Mouse (Mus musculus): ENCODE results near the gene Otogl.
A peak's percentile ranks its signal among the peaks of the same experiment; 100 is the strongest.
"Not testable (repeated sequence)": the region's sequence is repeated elsewhere in the genome, so short reads cannot be mapped to it uniquely, and the experiment has no call there.

The Otogl gene

GRCm38 (mm10) chr10:107805203-107805602, 106.7 kb downstream of the Otogl start:
- DNase-seq: no peak

DNA sequence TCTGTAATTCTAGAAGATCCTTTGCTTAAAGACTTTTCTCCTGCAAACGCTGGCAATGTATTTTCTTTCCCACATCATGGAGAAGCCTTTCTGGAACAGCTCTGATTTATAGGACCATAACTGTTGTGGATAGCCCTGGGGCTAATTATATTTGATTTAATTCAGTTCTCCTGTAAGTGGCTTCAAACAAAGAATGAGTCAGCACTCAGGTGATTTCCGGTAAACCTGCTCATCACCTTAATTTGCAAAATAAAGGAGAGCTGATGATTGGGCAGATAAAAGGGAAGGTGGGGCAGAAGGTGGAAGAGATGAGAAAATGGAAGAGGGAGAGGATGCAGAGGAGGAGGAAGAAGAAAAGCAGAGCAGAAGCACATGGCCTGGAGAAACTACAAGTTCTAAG, 107.6 kb downstream of the Otogl start:
- DNase-seq: not testable (repeated sequence)

DNA sequence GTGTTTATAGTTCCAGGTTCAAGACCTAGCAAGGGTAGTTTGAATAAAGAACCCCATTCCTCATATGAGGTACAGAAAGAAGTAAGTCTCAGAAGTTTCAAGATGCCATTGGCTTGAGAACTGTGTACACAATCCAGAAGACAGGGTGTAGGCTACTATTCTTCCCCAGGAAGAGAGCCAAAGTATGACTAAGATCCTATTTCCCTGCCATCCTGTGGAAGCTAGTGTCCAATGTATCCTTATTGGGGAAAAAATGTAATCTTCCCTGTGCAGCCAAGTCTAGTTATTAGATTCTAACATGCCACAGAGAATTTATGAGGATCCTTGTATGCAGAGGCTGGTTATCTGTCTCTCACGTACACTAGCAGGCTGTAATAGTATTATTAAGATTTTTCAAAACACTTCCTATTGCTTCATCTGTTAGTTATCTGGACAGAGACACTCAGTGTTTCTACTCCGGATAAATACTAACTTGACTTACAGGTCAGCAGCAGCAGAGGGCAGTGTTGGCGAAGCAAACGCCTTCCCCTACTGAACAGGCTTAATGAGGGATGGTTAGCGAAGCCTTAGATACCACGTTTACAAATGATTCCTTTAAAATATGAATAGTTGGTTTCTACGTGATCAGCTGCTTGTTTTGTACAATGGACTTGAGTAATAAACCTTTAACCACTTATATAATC, 112.1 kb downstream of the Otogl start:
- DNase-seq: peak; percentile 38 to 77

GRCm38 (mm10) chr10:107794812-107795756, 116.8 kb downstream of the Otogl start:
- DNase-seq: no peak

DNA sequence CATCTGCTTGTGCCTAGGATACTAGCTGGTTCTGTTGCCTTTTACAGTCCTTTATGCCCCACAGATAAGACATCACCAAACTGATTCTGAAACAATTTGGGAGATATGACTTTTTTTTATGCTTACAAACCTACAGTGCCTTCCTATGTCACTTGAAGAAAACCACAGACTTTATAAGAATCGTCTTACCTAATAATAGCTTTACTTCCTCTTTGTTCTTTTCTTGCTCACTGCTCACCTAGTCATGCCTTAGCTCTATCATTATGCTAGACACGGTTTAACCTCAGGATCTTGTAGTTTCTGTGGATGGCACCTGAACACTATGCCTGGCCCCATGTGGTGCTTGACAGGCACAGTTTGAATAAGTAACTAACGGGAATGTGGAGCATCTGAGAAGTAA, 119.4 kb downstream of the Otogl start:
- DNase-seq: no peak

DNA sequence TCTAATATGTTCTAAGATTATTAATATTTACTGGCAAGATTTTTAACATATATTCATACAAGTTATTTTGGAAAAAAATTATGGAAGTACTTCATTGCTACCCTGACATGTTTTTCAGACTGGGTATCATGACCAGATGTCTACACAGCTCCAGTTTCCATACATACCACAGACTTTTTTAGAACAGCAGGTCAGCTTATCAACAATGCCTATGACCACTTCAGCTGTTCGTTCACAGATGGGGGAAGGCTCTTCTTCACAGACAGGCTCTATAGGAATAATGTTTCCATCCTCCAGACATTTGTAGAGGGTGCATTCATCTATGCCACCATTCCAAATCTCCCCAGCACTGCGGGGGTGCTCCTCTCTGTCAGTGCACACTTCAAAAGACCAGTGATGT, 132.4 kb downstream of the Otogl start:
- no peak for DNase-seq

GRCm38 (mm10) chr10:107759624-107760023, 152.3 kb downstream of the Otogl start:
- no peak for DNase-seq

DNA sequence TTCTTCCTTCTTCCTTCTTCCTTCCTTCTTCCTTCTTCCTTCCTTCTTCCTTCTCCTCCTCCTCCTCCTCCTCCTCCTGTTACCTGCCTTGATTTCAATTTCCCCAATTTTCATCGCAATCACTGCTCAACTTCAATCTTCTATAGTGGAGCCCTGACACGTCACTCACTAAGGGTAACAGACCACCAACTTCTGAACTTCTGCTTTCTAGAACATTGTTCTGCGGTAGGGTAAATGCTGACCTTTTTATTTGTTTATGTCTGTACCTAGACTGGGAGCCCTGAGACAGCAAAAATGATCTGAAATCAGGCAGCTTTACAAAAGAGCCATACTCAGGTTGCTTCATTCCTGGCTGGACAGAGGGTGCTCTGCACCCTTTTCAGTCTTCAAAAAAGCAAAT, 158.5 kb downstream of the Otogl start:
- DNase-seq: no peak

DNA sequence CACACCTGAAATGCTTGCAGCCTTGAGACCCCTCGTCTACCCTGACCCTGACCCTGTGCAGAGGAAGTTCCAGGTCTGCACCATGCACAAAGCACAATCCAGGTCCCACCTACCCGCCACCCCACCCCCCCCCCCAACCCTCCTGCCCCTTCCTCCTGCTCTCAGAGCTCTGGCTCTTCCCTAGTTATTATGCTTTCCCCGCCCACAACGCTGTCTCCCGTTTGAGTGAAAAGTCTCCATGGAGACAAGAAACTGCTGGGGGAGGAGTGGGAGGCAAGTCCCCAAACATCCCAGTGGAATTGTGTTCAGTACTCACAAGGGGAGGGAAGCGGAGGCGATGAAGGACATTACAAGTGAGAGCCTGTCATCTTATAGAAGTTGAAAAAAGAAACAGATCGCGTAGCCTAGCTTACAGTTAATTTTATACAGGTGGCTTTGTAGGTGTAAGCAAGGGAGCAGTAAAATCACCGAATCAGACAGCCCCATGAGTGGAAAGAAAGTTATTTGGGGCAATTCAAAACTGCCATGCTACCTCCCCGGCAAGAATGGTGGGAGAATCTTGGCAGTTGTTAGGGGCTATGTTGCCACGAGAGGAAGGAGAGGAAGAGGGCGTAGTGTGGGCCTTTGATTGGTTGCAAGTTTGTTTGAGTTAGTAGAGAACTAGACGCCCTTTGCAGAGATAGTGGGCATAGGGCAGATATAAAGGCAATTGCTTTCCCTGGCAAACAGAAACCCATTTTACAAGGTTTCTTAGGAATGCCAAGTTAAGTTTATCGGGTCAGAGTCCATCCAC, 159.4 kb downstream of the Otogl start:
- DNase-seq: no peak

DNA sequence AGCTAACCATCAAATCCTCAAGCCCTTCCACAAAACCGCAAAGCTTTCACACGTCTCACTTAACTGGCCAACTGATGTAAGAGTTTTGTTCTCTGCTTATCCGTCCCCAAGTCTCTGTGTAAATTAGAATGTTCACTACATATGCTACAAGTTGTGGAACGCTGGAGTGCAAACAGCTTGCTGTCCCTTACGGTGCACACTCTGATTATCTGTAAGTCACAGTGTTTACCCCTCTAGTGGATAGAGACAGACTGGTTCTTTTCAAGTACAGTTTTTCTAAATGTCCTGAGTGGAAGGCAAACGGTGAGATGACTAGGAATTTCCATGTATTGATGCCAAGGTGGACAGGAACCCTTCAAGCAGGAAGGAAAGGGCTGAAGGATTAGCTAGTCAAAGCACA, 160.0 kb downstream of the Otogl start:
- no peak for DNase-seq

GRCm38 (mm10) chr10:107747566-107747965, 164.4 kb downstream of the Otogl start:
- peak; percentile 9 to 34 for DNase-seq

- DNase-seq: no peak
These were observed 165.2 kb downstream of the Otogl start for GRCm38 (mm10) chr10:107746717-107747116.

GRCm38 (mm10) chr10:107739815-107740214, 172.1 kb downstream of the Otogl start:
- DNase-seq: no peak

GRCm38 (mm10) chr10:107737743-107738142, 174.2 kb downstream of the Otogl start:
- DNase-seq: no peak

GRCm38 (mm10) chr10:107735448-107735847, 176.5 kb downstream of the Otogl start:
- no peak for DNase-seq

- no peak for DNase-seq
These were observed 177.6 kb downstream of the Otogl start for GRCm38 (mm10) chr10:107734327-107734726.

GRCm38 (mm10) chr10:107725631-107726030, 186.3 kb downstream of the Otogl start:
- DNase-seq: peak in 1 of 2 experiments; percentile 4

- peak in 1 of 2 experiments; percentile 1 for DNase-seq
These were observed 192.1 kb downstream of the Otogl start, which contains the start of gene Ptprq for GRCm38 (mm10) chr10:107719806-107720205. Gene Ptprq (minus strand): TSS chr10:107720051.
